Mouse (Mus musculus) common myeloid progenitor, adult 5-6 weeks (primary cell): ENCODE results near the gene Grin2b. TPM values are rescaled to one million over a fixed set of nuclear protein-coding genes. Genes with fewer than 3 reads are reported as not detected.
A peak's percentile ranks its signal among the peaks of the same experiment; 100 is the strongest.

Experiments
- ATAC-seq: replicated peaks from 2 replicates; pipeline ENCODE4 v1.8.0; 2016; ENCODE audit warnings: low read depth, mild to moderate bottlenecking, moderate TSS enrichment, inconsistent platforms; ENCODE audit not compliant: poor library complexity, severe bottlenecking
- total RNA-seq: library from RNA; stranded (forward); fragments of 200-1000, 187-1606 nt; gene quantifications from 2 replicates; pipeline ENCODE4 v1.2.3, GENCODE M21; 2017

Grin2b gene
- total RNA-seq = not detected in 2 replicates

- no peak for ATAC-seq
Measured at GRCm38 (mm10) chr6:136173191-136173896, at the start of gene Grin2b. Grin2b (minus strand) TSS chr6:136173511.

GRCm38 (mm10) chr6:136221894-136222293 lies 48.6 kb upstream of the Grin2b start:
- no peak for ATAC-seq

DNA sequence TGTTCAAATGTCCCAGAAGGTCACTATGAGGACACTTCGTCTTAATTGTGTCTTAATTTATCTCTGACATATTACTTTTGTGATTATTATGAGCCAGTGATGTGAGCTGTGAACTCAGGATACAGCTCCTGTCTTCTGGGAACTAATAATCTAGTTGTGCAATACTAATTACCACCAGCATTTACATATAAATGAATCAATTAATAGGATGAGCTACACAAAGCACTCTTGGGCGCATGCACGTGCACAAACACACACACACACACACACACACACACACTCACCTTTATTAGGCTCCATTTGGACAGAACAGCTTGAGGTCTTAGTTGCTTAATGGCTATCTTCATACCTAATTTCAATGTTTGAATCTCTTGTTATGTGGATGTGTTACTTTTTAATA lies 37.1 kb upstream of the Grin2b start:
- ATAC-seq = no peak

DNA sequence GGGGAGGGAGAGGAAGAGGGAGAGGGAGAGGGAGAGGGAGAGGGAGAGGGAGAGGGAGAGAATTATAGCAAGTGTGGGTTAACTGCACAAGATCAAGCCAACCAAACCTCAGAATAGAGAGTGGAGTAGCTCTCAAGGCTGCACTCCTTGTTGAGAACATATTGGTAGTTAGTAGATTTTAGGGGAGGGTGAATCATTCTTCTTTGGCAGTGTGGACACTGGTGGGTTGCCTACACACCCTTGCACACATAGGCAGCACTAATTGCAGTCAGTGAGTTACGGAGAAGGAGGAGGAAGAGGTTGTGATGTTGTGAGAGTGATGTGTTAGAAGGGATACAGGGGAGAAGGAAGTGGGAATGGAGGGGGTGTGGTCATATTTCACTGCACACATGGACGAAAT lies 26.5 kb upstream of the Grin2b start:
- no peak for ATAC-seq

- no peak for ATAC-seq
Measured at GRCm38 (mm10) chr6:136194616-136195015, 21.3 kb upstream of the Grin2b start.

DNA sequence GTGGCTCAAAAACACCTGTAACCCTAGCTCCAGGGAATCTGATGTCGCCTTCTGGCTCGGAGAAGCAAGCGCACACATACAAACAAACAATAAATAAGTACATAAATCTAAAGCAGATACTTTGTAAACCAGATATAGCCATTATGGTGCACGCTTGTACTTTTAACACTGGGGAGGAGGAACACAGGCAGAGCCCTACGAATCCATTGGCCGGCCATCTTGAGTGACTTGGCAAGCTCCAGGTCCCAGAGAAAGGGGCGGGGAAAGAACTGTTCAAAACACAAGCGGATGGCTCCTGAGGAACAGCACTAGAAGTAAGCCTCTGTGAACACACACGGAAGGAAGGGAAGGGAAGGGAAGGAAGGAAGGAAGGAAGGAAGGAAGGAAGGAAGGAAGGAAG lies 4.8 kb upstream of the Grin2b start:
- no peak for ATAC-seq

DNA sequence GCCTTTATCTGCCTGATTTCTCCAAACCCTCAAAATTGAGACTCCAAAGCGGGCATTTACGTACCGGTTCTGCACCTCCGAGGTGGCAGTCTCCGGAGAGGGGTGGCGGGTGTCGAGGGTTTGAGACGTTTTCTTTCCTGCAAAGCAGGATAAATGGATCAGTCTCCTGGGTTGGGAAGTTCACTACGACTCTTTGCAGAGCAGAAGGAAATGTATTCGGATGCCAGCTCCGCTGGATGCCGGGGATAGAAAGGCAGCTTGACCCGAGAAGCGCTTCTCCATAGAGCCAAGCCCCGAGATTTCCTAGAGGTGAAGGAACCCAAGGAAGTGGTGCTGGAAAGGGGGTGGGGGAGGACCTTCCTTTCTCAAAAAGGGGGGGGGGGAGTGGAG lies 515 bp downstream of the Grin2b start:
- ATAC-seq = no peak

- ATAC-seq = no peak
Measured at GRCm38 (mm10) chr6:136172172-136172651, 1.1 kb downstream of the Grin2b start.

DNA sequence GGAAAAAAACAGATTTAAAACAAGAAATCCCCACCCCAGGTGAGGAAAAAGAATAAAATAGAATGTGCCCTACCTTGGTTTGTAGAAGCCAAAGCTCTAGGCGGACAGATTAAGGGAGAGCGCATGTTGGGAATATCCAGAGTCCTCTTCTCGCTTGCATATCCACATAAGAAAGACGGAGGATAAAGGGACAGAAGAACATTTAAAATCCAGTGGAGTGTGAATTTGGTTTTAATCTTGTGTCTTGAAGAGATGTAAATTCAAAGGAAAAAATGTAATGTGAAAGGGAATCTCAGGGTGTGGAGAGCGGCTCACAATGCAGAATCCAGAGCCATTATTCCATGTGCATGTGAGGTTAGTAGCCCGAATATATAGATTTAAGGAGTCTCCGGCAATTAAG lies 2.0 kb downstream of the Grin2b start:
- ATAC-seq = no peak

DNA sequence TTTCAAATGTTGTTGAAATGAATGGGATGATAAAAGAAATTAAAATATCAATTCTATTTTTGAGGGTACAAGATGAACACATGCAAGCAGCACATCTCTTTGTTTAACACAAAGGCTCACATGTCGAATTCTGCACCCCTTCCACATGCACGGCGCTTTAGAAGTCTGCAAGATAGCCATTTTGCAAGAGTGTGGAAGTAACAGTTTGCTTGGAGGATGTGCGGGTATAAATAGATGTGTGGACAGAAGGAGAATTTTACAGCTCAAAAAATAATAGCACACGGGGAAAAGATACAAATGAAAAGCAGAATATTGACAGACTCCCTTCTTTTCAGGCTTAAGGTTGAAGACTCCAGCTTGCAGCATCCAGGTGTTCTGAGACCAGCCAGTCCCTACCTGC lies 2.9 kb downstream of the Grin2b start:
- ATAC-seq = no peak

- ATAC-seq = no peak
Measured at GRCm38 (mm10) chr6:136167361-136167760, 6.0 kb downstream of the Grin2b start.

GRCm38 (mm10) chr6:136165443-136166077 lies 7.8 kb downstream of the Grin2b start:
- no peak for ATAC-seq

DNA sequence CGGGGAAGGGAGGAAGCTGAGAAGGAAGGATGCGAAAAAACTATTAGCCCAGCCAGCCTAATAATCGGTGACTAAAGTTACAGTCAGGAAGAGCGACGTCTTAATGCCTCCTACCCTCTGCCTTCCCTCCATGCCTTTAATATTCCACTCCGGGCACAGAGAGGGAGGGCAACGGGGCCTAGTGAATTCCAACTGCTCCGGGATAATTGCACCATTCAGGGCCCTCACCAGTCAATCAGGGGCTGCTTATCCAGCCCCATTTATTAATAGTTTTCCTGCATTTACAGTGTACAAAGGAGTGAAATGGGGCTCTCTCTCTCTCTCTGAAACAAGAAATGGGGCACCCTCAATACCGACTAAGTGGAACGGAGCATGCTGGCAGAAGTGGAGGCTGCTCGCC lies 11.2 kb downstream of the Grin2b start:
- no peak for ATAC-seq

DNA sequence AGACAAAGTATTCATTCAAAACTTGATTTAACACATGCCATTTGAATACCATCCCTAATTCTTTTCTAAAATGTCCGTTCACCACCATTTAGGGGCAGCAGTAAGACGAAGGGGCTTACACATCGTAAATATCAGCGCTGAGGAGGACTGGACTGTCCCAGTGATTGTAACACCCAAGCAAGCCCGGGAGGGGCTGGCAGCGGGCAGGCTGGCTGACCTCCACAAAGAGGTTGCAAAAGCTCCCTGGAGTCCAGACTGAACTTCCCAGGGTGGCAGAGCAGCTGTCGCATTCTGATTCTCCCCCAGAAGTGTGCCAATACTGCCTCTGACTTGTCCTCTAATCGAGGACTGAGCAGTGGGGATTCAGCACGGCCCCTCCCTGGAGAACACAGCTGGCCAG lies 19.9 kb downstream of the Grin2b start:
- ATAC-seq = no peak

DNA sequence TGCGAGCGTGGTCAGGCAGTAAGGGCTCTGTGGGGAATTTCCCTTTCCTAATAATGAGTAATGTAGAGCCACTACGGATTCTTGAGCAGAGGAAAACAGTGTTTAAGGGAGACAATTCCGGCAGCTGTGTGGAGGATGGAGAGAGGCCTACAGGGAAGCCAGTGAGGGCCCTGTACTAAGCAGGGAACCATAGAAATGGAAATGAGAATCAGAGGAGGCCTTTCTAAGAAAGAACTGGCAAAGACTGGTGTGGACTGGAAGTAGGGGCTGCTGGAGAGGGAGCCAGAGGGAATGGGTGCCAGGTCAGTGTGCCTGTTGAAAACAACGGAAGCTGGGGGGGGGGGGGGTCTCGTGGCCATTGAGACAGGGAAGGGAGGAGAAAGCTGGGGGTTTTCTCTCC lies 23.2 kb downstream of the Grin2b start:
- ATAC-seq = no peak

- ATAC-seq = no peak
Measured at GRCm38 (mm10) chr6:136139967-136140366, 33.3 kb downstream of the Grin2b start.

GRCm38 (mm10) chr6:136130456-136130855 lies 42.9 kb downstream of the Grin2b start:
- ATAC-seq = 0 out of 2 replicates have a peak, but pooled peaks have one; percentile 52

DNA sequence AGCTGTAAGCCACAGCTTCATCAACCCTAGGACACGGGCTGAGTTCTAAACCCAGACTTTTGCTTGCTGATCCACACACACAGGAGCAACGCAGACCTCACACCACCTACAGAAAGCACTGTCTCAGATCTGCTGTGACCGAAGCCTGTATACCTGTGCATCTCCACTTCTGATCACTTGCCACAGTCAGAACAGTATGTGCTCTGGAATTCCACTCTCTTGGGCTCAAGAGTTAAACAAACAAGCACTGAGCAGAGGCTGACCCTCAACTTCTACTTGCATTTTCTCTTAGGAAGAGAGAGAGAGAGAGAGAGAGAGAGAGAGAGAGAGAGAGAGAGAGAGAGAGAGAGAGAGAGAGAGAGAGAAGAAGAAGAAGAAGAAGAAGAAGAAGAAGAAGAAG lies 50.7 kb downstream of the Grin2b start:
- ATAC-seq = no peak

DNA sequence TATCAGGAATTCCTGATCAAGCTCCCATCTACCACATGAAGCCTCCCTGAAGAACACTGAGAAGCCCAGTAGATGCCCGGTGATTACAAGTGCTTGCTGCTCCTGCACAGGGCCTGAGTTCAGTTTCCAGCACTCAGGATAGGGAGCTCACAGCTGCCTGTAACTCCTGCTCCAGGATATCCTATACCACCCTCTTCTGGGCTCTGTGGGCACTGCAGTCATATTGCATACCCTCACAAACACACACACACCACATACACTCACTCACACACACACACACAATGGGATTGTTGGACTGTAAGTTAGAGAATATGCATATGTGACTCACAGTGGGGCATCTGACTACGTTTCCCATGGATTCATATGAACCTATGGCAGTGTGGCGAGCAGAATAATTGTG lies 55.9 kb downstream of the Grin2b start:
- ATAC-seq = no peak

DNA sequence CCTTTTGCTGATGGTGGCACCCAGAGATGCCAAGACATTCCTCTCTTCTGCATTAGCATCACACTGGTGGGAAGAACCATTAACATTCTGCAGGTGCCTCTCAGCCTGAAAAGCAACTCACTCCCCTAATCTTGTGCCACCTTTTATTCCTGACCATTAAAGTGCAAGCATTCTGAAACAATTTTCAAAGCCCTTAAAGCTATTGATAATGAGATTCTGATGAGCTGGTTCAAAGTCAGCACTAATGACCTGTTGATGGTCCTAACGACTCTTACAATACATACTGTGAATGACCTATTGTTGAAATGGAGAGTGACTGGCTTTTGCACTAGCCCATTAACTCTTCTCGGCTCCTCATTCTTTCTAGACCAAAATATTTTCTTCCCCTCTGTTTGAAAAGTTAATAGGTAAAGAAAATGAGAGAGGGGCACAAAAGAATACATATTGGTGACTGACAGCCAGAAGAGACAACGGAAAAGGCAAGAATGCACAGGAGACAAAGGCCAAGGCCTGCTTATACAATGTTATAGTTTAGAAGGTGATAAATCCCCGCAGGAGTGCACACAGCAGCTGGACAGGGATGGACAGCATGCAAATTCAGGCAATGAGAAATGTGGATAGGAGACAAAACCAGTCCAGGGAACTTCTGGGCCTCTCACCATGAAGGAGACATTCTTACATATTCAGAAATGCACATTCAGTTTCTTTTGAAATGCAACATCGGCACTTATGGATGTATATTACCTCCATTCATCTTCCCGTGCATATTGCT lies 59.5 kb downstream of the Grin2b start:
- no peak for ATAC-seq

GRCm38 (mm10) chr6:136109172-136109571 lies 64.1 kb downstream of the Grin2b start:
- ATAC-seq = no peak
